Mouse (Mus musculus): Measurements from ENCODE around the gene Ndufb4. TPM values are rescaled to one million over a fixed set of nuclear protein-coding genes. Genes with fewer than 3 reads are reported as not detected.

Gene Ndufb4
- polyA plus RNA-seq, 1 experiment = 99.2 TPM

DNA sequence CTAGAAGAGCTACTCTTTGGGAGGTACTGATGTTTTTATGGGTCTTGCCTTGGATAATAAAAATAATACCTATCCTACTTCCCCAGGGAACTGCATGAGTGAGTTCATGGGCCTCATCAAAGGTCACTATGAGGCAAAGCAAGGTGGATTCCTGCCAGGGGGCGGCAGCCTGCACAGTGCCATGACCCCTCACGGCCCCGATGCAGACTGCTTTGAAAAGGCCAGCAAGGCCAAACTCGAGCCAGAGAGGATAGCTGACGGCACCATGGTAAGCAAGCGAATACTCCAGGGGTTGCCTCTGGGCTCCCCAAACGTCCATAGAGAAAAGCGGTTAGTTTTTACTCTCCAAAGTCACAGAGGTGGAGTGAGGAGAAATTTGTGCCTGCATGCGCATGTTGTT is 25.9 kb downstream of the Ndufb4 start:
- 82% methylated on average over 9 of the region's 9 CpGs for WGBS

DNA sequence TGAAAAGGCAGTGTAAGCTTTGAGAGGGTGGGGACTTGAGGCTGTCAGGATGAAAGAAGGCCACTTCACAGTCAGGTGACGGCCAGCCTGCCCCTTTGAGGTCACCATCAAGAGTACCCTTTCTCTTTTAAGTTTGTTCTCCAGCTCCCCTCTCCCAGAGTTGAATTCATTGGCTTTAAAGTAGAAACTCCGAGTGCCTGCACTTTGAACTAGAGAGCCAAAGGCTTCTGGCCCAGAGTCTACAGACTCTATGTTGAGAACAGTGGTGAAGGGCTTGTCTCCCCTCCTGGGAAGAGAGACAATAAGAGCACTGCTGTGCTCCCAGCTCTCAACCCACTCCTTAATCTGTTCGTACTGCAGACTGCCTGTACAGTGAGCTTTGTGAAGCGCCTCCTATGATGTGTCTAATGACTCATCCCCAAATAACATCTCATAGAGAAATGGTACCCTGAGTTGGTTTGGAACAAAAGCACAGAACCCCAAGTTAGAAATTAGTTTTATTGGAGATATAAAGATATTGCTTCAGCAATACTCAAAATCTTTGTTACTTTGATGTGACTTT is 27.8 kb downstream of the Ndufb4 start:
- H3K4me3 ChIP-seq (replicated peaks; ENCODE audit: insufficient read depth, low read depth, low read length) = no peak overlapping the region
- TF ChIP-seq CTCF (IDR thresholded peaks at IDR 0.05; ENCODE audit: borderline replicate concordance, insufficient read depth, low read depth, low read length) (no peak), POLR2A (IDR thresholded peaks at IDR 0.05; ENCODE audit: borderline replicate concordance, insufficient read depth, low read length) (no peak)
- 89% methylated on average over 4 of the region's 4 CpGs for WGBS

More for the DNA sequence above, 25.9 kb downstream of the Ndufb4 start:
- peaks cover 10% of the 10 kb centered on the region for H3K4me1 ChIP-seq (ENCODE audit: control insufficient read depth, insufficient read depth, low read length)
- H3K4me3 ChIP-seq (replicated peaks; ENCODE audit: insufficient read depth, low read depth, low read length) = no peak overlapping the region
- no peak for TF ChIP-seq POLR2A (IDR thresholded peaks at IDR 0.05; ENCODE audit: borderline replicate concordance, insufficient read depth, low read length)
- no peak for TF ChIP-seq CTCF (IDR thresholded peaks at IDR 0.05; ENCODE audit: borderline replicate concordance, insufficient read depth, low read depth, low read length)
- H3K27ac ChIP-seq (ENCODE audit: insufficient read depth, low read length) = no peak overlapping the region
- no peak for DNase-seq
- no peaks in the 10 kb centered on the region for H3K27me3 ChIP-seq (ENCODE audit: control insufficient read depth, insufficient read depth, low read length)

DNA sequence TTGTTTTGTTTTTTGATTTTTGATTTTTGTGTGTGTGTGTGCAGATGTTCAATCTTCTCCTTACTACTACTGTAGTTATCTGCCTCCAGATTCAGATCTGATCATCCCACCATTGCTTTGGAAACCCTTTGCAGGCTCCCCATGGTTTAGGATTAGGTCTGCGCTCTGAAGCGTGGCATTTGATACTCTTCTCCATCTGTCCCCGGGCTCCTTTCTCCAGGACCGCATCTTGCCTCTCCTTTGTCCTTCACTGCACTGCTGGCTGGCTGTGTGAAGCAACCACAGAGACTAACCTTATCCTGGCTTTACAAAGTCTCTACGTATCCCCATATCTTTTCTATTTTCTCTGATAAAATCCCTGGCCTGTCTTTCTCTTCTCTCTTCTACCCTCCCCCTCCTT is 31.3 kb downstream of the Ndufb4 start:
- TF ChIP-seq POLR2A (IDR thresholded peaks at IDR 0.05; ENCODE audit: borderline replicate concordance, insufficient read depth, low read length) = peak; percentile 38; the same call in 1 of the 2 replicates
- no peak for TF ChIP-seq CTCF (IDR thresholded peaks at IDR 0.05; ENCODE audit: borderline replicate concordance, insufficient read depth, low read depth, low read length)
- 7% methylated on average over 5 of the region's 5 CpGs for WGBS
- no peaks in the 10 kb centered on the region for H3K27me3 ChIP-seq (ENCODE audit: control insufficient read depth, insufficient read depth, low read length)
- no peak overlapping the region for H3K4me3 ChIP-seq (replicated peaks; ENCODE audit: insufficient read depth, low read depth, low read length)
- DNase-seq = peak; percentile 68 to 85
- H3K4me1 ChIP-seq (ENCODE audit: control insufficient read depth, insufficient read depth, low read length) = peaks cover 26% of the 10 kb centered on the region
- peak overlapping the region; percentile 3; the same call in 1 of the 2 replicates for H3K27ac ChIP-seq (ENCODE audit: insufficient read depth, low read length)

More for the DNA sequence above, 27.8 kb downstream of the Ndufb4 start:
- H3K27me3 ChIP-seq (ENCODE audit: control insufficient read depth, insufficient read depth, low read length) = no peaks in the 10 kb centered on the region
- H3K4me1 ChIP-seq (ENCODE audit: control insufficient read depth, insufficient read depth, low read length) = peaks cover 20% of the 10 kb centered on the region
- DNase-seq = no peak
- H3K27ac ChIP-seq (ENCODE audit: insufficient read depth, low read length) = no peak overlapping the region

DNA sequence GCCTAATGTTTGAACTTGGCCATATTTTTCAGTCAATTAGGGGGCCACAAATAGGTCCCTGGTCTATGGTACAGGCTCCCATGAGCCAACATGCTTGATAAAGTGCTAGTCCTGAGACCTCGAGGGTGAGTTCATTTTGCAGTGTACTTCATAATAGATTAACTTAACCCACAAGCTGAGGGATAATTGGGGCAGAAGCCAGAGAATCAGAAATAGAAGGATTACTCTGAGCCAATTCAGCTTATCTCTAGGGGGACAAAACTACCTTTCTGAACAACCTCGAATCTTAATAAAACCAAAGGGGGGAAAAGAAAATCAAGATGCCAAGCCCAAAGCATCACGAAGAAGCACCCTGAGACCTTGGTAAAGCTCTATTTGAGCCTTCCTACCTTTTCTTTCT is 31.9 kb downstream of the Ndufb4 start:
- Histone ChIP-seq H3K4me1 (ENCODE audit: control insufficient read depth, insufficient read depth, low read length) (peaks cover 31% of the 10 kb centered on the region), H3K27me3 (ENCODE audit: control insufficient read depth, insufficient read depth, low read length) (no peaks in the 10 kb centered on the region), H3K27ac (ENCODE audit: insufficient read depth, low read length) (peak overlapping the region; percentile 9; the same call in 1 of the 2 replicates), H3K4me3 (replicated peaks; ENCODE audit: insufficient read depth, low read depth, low read length) (no peak overlapping the region)
- WGBS = 44% methylated on average over 3 of the region's 3 CpGs
- DNase-seq = no peak
- TF ChIP-seq POLR2A (IDR thresholded peaks at IDR 0.05; ENCODE audit: borderline replicate concordance, insufficient read depth, low read length) (no peak), CTCF (IDR thresholded peaks at IDR 0.05; ENCODE audit: borderline replicate concordance, insufficient read depth, low read depth, low read length) (no peak)

DNA sequence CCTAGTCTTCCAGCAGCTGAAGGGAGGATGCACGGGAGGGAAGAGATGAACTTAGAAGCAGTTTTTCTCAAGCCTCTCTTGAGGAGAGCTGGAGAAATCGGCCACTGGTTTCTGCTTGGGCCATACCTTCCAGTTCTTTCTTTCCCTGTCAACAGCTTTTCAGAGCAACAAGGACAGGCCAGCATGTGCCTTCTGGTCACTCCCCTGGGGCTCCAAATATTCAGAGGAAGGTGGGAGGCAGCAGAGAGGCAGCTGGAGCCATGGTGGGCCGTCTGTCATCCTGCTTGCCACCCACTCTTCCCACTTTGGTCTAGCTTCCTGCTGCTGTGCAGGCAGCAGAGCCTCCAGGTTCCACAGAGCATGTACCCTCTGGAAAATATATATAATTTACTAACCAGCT is 36.6 kb downstream of the Ndufb4 start:
- no peak for TF ChIP-seq CTCF (IDR thresholded peaks at IDR 0.05; ENCODE audit: borderline replicate concordance, insufficient read depth, low read depth, low read length)
- no peak for TF ChIP-seq POLR2A (IDR thresholded peaks at IDR 0.05; ENCODE audit: borderline replicate concordance, insufficient read depth, low read length)
- DNase-seq = peak; percentile 63 to 70
- Histone ChIP-seq H3K4me1 (ENCODE audit: control insufficient read depth, insufficient read depth, low read length) (peaks cover 35% of the 10 kb centered on the region), H3K27me3 (ENCODE audit: control insufficient read depth, insufficient read depth, low read length) (no peaks in the 10 kb centered on the region), H3K27ac (ENCODE audit: insufficient read depth, low read length) (peak overlapping the region; percentile 86), H3K4me3 (replicated peaks; ENCODE audit: insufficient read depth, low read depth, low read length) (no peak overlapping the region)
- 12% methylated on average over 3 of the region's 3 CpGs for WGBS

DNA sequence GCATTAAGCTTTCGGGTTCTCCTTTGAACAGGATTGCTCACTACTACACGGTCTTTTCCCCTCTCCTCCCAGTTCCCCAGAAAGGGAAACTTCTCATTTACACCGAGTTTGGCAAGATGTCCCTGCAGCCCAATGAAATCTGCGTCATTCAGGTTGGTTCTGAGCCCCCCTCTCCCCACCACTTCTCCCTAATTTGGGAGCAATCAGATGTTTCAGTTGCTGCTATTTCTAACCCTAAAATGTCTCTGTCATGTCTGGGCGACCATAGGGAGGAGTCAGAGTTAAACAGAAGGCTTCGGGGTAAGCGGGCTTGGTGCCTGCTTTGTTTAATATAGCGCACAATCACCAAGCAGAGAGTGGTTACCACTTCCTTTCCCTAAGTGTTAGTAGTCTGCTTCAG is 38.1 kb downstream of the Ndufb4 start:
- Histone ChIP-seq H3K4me3 (replicated peaks; ENCODE audit: insufficient read depth, low read depth, low read length) (no peak overlapping the region), H3K4me1 (ENCODE audit: control insufficient read depth, insufficient read depth, low read length) (peaks cover 25% of the 10 kb centered on the region), H3K27ac (ENCODE audit: insufficient read depth, low read length) (no peak overlapping the region), H3K27me3 (ENCODE audit: control insufficient read depth, insufficient read depth, low read length) (no peaks in the 10 kb centered on the region)
- 73% methylated on average over 8 of the region's 8 CpGs for WGBS
- no peak for DNase-seq
- TF ChIP-seq POLR2A (IDR thresholded peaks at IDR 0.05; ENCODE audit: borderline replicate concordance, insufficient read depth, low read length) = no peak
- no peak for TF ChIP-seq CTCF (IDR thresholded peaks at IDR 0.05; ENCODE audit: borderline replicate concordance, insufficient read depth, low read depth, low read length)

DNA sequence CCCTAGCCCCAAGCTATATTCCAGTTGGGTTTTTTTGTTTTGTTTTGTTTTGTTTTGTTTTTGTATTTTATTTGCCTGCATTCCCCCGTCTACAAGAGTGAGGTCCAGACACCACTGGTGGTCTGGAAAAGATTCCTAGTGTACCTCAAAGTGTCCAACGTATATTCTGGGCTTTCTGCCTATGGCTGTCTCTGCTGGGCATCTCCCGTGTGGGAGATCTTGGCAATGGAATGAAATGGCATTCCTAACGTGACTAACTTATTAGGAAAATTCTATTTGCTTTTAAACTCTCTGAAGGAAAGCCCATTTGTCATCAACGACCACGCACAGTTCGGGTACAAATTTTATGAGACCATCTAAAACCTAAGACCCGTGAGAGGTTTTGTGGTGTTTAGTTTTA is 38.8 kb downstream of the Ndufb4 start:
- Histone ChIP-seq H3K4me3 (replicated peaks; ENCODE audit: insufficient read depth, low read depth, low read length) (no peak overlapping the region), H3K27ac (ENCODE audit: insufficient read depth, low read length) (no peak overlapping the region), H3K27me3 (ENCODE audit: control insufficient read depth, insufficient read depth, low read length) (no peaks in the 10 kb centered on the region), H3K4me1 (ENCODE audit: control insufficient read depth, insufficient read depth, low read length) (peaks cover 25% of the 10 kb centered on the region)
- WGBS = 39% methylated on average over 8 of the region's 8 CpGs
- TF ChIP-seq POLR2A (IDR thresholded peaks at IDR 0.05; ENCODE audit: borderline replicate concordance, insufficient read depth, low read length) (no peak), CTCF (IDR thresholded peaks at IDR 0.05; ENCODE audit: borderline replicate concordance, insufficient read depth, low read depth, low read length) (no peak)
- DNase-seq = peak in 1 of 2 experiments; percentile 54

DNA sequence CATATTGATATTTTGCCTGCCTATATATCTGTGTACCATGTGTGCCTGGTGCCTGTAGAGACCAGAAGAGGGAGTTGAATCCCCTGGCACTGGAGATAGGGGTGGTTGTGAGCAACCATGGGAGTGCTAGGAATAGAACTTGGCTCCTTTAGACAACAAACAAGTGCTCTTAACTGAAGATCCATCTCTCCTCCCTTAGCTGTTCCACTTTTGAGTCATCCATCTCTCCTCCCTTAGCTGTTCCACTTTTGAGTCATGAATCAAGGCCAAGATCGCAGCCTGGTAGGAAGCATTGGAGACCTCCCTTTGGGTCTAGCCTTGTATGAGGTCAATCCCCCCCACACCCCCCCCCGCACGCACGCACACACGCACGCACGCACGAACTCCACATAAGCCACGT is 39.7 kb downstream of the Ndufb4 start:
- TF ChIP-seq CTCF (IDR thresholded peaks at IDR 0.05; ENCODE audit: borderline replicate concordance, insufficient read depth, low read depth, low read length) = no peak
- no peak for TF ChIP-seq POLR2A (IDR thresholded peaks at IDR 0.05; ENCODE audit: borderline replicate concordance, insufficient read depth, low read length)
- DNase-seq = no peak
- 88% methylated on average over 9 of the region's 9 CpGs for WGBS
- Histone ChIP-seq H3K27me3 (ENCODE audit: control insufficient read depth, insufficient read depth, low read length) (no peaks in the 10 kb centered on the region), H3K4me3 (replicated peaks; ENCODE audit: insufficient read depth, low read depth, low read length) (no peak overlapping the region), H3K27ac (ENCODE audit: insufficient read depth, low read length) (no peak overlapping the region), H3K4me1 (ENCODE audit: control insufficient read depth, insufficient read depth, low read length) (peaks cover 25% of the 10 kb centered on the region)
